Mouse (Mus musculus) liver, embryonic 14.5 days (tissue): ENCODE results near the gene Mybbp1a.

Experiments used
- CTCF ChIP-seq: IDR thresholded peaks from 2 replicates; pipeline ENCODE4 v1.5.1; 2016; ENCODE audit warnings: antibody characterized with exemption, low read depth, control low read depth
- EP300 ChIP-seq: IDR thresholded peaks from 2 replicates; pipeline ENCODE4 v1.6.1; 2016; ENCODE audit warnings: antibody characterized with exemption, low read depth

DNA sequence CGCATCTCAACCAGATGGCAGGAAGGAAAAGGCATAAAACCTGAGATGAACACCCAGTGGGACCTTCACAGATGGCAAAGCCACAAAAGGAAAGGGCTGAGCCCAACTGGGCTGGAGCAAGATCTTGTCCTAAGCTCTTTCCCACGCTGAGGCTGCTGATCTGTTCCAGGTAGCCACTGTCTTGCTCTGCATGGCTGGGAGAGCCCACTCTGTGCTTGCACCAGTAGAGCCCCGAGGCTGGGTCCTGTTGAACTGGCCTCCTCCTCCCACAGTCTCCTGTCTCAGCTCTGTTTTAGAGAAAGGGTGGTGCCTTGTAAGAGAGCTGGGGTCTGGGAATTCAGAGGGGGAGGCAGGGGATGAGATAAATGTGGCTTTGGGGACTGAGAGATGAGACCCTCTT is 34.1 kb upstream of the Mybbp1a start:
- TF ChIP-seq CTCF (no peak), EP300 (no peak)
